In the genomic region with DNA sequence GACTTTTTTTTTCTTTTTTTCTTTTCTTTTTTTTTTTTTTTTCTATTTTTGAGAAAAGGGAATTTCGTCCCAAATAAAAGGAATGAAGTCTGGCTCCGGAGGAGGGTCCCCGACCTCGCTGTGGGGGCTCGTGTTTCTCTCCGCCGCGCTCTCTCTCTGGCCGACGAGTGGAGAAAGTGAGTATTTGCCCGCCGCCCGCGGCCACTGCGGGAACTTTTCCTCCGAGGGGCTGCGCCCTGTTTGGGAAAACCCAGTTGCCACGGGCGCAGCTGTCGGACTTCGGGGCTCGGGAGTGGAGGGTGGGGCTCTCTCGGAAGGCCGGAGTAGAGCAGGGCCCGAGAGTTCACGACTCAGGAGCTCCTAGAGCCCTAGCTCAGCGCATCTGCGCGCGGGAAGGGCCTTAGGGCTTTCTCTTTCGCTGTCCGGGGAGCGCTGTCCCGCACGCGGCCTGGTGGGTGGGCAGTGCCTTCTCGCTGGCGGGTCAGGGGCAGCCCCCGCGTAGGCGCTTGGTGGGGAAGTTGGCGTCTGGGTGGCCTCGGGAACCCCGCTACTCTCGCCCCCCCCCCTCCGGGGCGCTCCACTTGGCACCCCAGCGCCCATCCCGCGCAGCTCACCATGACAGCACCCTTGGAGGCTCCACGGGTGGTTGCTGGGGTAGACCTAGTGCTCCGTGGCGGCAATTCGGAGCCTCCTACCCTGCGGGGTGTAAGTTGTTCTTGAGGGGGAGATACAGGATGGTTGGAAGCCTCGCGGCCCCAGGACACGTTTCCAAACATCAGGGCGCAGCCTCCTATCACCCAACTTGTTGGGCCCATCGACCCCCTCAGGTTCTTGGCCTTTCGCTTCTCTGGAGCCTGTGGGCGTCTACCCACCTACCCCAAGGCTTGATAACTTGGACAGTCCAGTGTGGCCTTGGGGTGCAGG, we compare ENCODE assay signal across 8 mouse cellular contexts. TPM values are rescaled to one million over a fixed set of nuclear protein-coding genes. Genes with fewer than 3 reads are reported as not detected.
DNase-seq lines count a peak whose midpoint lies in the region; ATAC-seq lines count a peak whose summit lies in the region.

A gene (plus strand): TSS at position 51 of the 924 bp plus-strand sequence.

- peak within 1 kb of the TSS; percentile 92 for H3K4me2 ChIP-seq in intestine, embryonic 16.5 days (ENCODE audit: low read depth, low read length)
- H3K4me2 ChIP-seq in limb, embryonic 15.5 days: peak within 1 kb of the TSS; percentile 78
- peak within 1 kb of the TSS; percentile 92 for H3K4me2 ChIP-seq in midbrain, embryonic 15.5 days
- H3K4me2 ChIP-seq in stomach, embryonic 15.5 days: peak within 1 kb of the TSS; percentile 95

- peak within 1 kb of the TSS; percentile 97 for H3K9ac ChIP-seq in intestine, embryonic 16.5 days (ENCODE audit: low read depth, low read length)
- H3K9ac ChIP-seq in limb, embryonic 15.5 days: peak within 1 kb of the TSS; percentile 95
- peak within 1 kb of the TSS; percentile 97 for H3K9ac ChIP-seq in midbrain, embryonic 15.5 days
- H3K9ac ChIP-seq in stomach, embryonic 15.5 days: peak within 1 kb of the TSS; percentile 85

- peak within 1 kb of the TSS; percentile 86 for H3K4me3 ChIP-seq in intestine, embryonic 16.5 days (ENCODE audit: low read length)
- H3K4me3 ChIP-seq in limb, embryonic 15.5 days: peak within 1 kb of the TSS; percentile 86
- peak within 1 kb of the TSS; percentile 86 for H3K4me3 ChIP-seq in midbrain, embryonic 15.5 days
- H3K4me3 ChIP-seq in stomach, embryonic 15.5 days (replicated peaks): peak within 1 kb of the TSS; percentile 73

- H3K36me3 ChIP-seq in intestine, embryonic 16.5 days (ENCODE audit: control insufficient read depth, insufficient read depth, low read length): no peaks in the 10 kb centered on the region
- H3K36me3 ChIP-seq in limb, embryonic 15.5 days: no peaks in the 10 kb centered on the region
- no peaks in the 10 kb centered on the region for H3K36me3 ChIP-seq in midbrain, embryonic 15.5 days (replicated peaks)
- H3K36me3 ChIP-seq in stomach, embryonic 15.5 days: no peaks in the 10 kb centered on the region

- peaks cover 16% of the 10 kb centered on the region for H3K4me1 ChIP-seq in intestine, embryonic 16.5 days (ENCODE audit: control insufficient read depth, insufficient read depth, low read length)
- peaks cover 27% of the 10 kb centered on the region for H3K4me1 ChIP-seq in limb, embryonic 15.5 days
- peaks cover 33% of the 10 kb centered on the region for H3K4me1 ChIP-seq in midbrain, embryonic 15.5 days
- peaks cover 32% of the 10 kb centered on the region for H3K4me1 ChIP-seq in stomach, embryonic 15.5 days

- H3K27ac ChIP-seq in intestine, embryonic 16.5 days (ENCODE audit: low read length): peak within 1 kb of the TSS; percentile 99
- peak within 1 kb of the TSS; percentile 100 for H3K27ac ChIP-seq in limb, embryonic 15.5 days
- peak within 1 kb of the TSS; percentile 100 for H3K27ac ChIP-seq in midbrain, embryonic 15.5 days
- H3K27ac ChIP-seq in stomach, embryonic 15.5 days: peak within 1 kb of the TSS; percentile 99

- 0 out of 2 replicates have a peak, but pooled peaks have one; percentile 6 for ATAC-seq in common myeloid progenitor, adult 5-6 weeks (replicated peaks; ENCODE audit: low read depth, poor library complexity, severe bottlenecking)
- ATAC-seq in granulocyte monocyte progenitor cell, adult 5-6 weeks (replicated peaks; ENCODE audit: poor library complexity, severe bottlenecking): peak; percentile 26
- no peak for ATAC-seq in intestine, embryonic 16.5 days
- ATAC-seq in limb, embryonic 15.5 days (ENCODE audit: insufficient number of reproducible peaks, low FRiP score, low TSS enrichment, low read depth): no peak
- no peak for ATAC-seq in midbrain, embryonic 15.5 days (replicated peaks)
- ATAC-seq in stomach, embryonic 15.5 days (ENCODE audit: insufficient read depth, low FRiP score, low read depth): no peak

- H3K27me3 ChIP-seq in intestine, embryonic 16.5 days (replicated peaks; ENCODE audit: control insufficient read depth, insufficient read depth, low read length): no peaks in the 10 kb centered on the region
- H3K27me3 ChIP-seq in limb, embryonic 15.5 days: no peaks in the 10 kb centered on the region
- H3K27me3 ChIP-seq in midbrain, embryonic 15.5 days (replicated peaks): no peaks in the 10 kb centered on the region
- no peaks in the 10 kb centered on the region for H3K27me3 ChIP-seq in stomach, embryonic 15.5 days (replicated peaks)

- H3K9me3 ChIP-seq in intestine, embryonic 16.5 days (ENCODE audit: control insufficient read depth, low read length): no peaks in the 10 kb centered on the region
- no peaks in the 10 kb centered on the region for H3K9me3 ChIP-seq in limb, embryonic 15.5 days
- H3K9me3 ChIP-seq in midbrain, embryonic 15.5 days: no peaks in the 10 kb centered on the region
- H3K9me3 ChIP-seq in stomach, embryonic 15.5 days: no peaks in the 10 kb centered on the region

- peak; percentile 24 for DNase-seq in ovary, adult 18-20 months (ENCODE audit: low spot score)
- no peak for DNase-seq in ovary, postnatal 10 days (ENCODE audit: low spot score)

- under 1% methylated on average over 60 of the region's 62 CpGs for WGBS in intestine, embryonic 16.5 days
- WGBS in limb, embryonic 15.5 days: 1% methylated on average over 61 of the region's 62 CpGs
- under 1% methylated on average over 61 of the region's 62 CpGs for WGBS in midbrain, embryonic 15.5 days
- WGBS in stomach, embryonic 15.5 days: under 1% methylated on average over 59 of the region's 62 CpGs

RNA-seq across cellular contexts. Expression of the gene that starts here (rescaled TPM):
- 31.7 and 35.9 TPM in 2 replicates for total RNA-seq in common myeloid progenitor, adult 5-6 weeks (2017)
- 59.2 and 59.7 TPM in 2 replicates for total RNA-seq in granulocyte monocyte progenitor cell, adult 5-6 weeks (2014; fragmentation: Nextera tagmentation)
- 27.9 and 29.4 TPM in 2 replicates for total RNA-seq in granulocyte monocyte progenitor cell, adult 5-6 weeks (2017)
- polyA plus RNA-seq in intestine, embryonic 16.5 days (2015; fragmentation: Nextera tagmentation; extraction: Ambion mirVana): 9.5 and 10.7 TPM in 2 replicates
- 22.1 and 26.3 TPM in 2 replicates for polyA plus RNA-seq in limb, embryonic 15.5 days (2015; fragmentation: Nextera tagmentation; extraction: Ambion mirVana)
- 27.1 and 27.8 TPM in 2 replicates for polyA plus RNA-seq in midbrain, embryonic 15.5 days (2015; fragmentation: Nextera tagmentation; extraction: Ambion mirVana)
- polyA plus RNA-seq in stomach, embryonic 15.5 days (2015; fragmentation: Nextera tagmentation; extraction: Ambion mirVana): 16.1 and 17.3 TPM in 2 replicates

Comparison
In these comparisons a context has a peak if more than half of its experiments do, and no peak if none do; other contexts are left out.
1. ATAC-seq: peak in common myeloid progenitor, adult 5-6 weeks (single experiment) and granulocyte monocyte progenitor cell, adult 5-6 weeks (single experiment); none in intestine, embryonic 16.5 days (single experiment), limb, embryonic 15.5 days (single experiment), midbrain, embryonic 15.5 days (single experiment) and stomach, embryonic 15.5 days (single experiment).
2. Peak in every context shown above with its lines, with median percentiles within 50 percentile points of each other: H3K27ac ChIP-seq, H3K4me2 ChIP-seq, H3K4me3 ChIP-seq and H3K9ac ChIP-seq.